Mouse (Mus musculus) left cerebral cortex, adult 9 months (tissue): Measurements from ENCODE around the gene Tfcp2.
A peak's percentile ranks its signal among the peaks of the same experiment; 100 is the strongest.
"Not testable (repeated sequence)": the region's sequence is repeated elsewhere in the genome, so short reads cannot be mapped to it uniquely, and the experiment has no call there.

Experiments used
- DNase-seq, 2 experiments: peaks; one replicate each; pipeline ENCODE4 v3.0.0; 2022; ENCODE audit warnings: low spot score in 2 of 2

Tfcp2 gene

GRCm38 (mm10) chr15:100556378-100556777, 4.6 kb upstream of the Tfcp2 start:
- DNase-seq = no peak

- no peak for DNase-seq
Measured at GRCm38 (mm10) chr15:100555965-100556364, 4.2 kb upstream of the Tfcp2 start.

- no peak for DNase-seq
Measured at GRCm38 (mm10) chr15:100550280-100550679, 1.5 kb downstream of the Tfcp2 start.

GRCm38 (mm10) chr15:100543651-100544030, 8.2 kb downstream of the Tfcp2 start:
- DNase-seq = not testable (repeated sequence)

GRCm38 (mm10) chr15:100542876-100543650, 8.7 kb downstream of the Tfcp2 start:
- not testable (repeated sequence) for DNase-seq

GRCm38 (mm10) chr15:100541426-100541825, 10.4 kb downstream of the Tfcp2 start:
- DNase-seq = no peak

GRCm38 (mm10) chr15:100541001-100541400, 10.8 kb downstream of the Tfcp2 start:
- DNase-seq = not testable (repeated sequence)

GRCm38 (mm10) chr15:100539411-100539810, 12.4 kb downstream of the Tfcp2 start:
- no peak for DNase-seq

- DNase-seq = no peak
Measured at GRCm38 (mm10) chr15:100537913-100538312, 13.9 kb downstream of the Tfcp2 start.

- no peak for DNase-seq
Measured at GRCm38 (mm10) chr15:100527900-100528299, 23.9 kb downstream of the Tfcp2 start.

- no peak for DNase-seq
Measured at GRCm38 (mm10) chr15:100525405-100525804, 26.4 kb downstream of the Tfcp2 start.

- no peak for DNase-seq
Measured at GRCm38 (mm10) chr15:100520306-100520705, 31.5 kb downstream of the Tfcp2 start.

GRCm38 (mm10) chr15:100515121-100515520, 36.7 kb downstream of the Tfcp2 start:
- DNase-seq = no peak

GRCm38 (mm10) chr15:100513387-100513786, 38.4 kb downstream of the Tfcp2 start:
- DNase-seq = no peak

- no peak for DNase-seq
Measured at GRCm38 (mm10) chr15:100510072-100510471, 41.7 kb downstream of the Tfcp2 start.

GRCm38 (mm10) chr15:100508454-100509167, 43.2 kb downstream of the Tfcp2 start:
- DNase-seq = no peak

GRCm38 (mm10) chr15:100499506-100499905, 52.3 kb downstream of the Tfcp2 start:
- not testable (repeated sequence) for DNase-seq

GRCm38 (mm10) chr15:100495102-100495501, 56.7 kb downstream of the Tfcp2 start, which contains the start of gene Csrnp2:
Gene Csrnp2, minus strand, starts transcription at chr15:100495488.
- DNase-seq = peak; percentile 73 to 92

- DNase-seq = peak in 1 of 2 experiments; percentile 44
Measured at GRCm38 (mm10) chr15:100494647-100495046, 57.2 kb downstream of the Tfcp2 start.

GRCm38 (mm10) chr15:100491966-100492365, 59.8 kb downstream of the Tfcp2 start:
- no peak for DNase-seq

GRCm38 (mm10) chr15:100489263-100489662, 62.5 kb downstream of the Tfcp2 start:
- no peak for DNase-seq

- DNase-seq = not testable (repeated sequence)
Measured at GRCm38 (mm10) chr15:100488297-100488696, 63.5 kb downstream of the Tfcp2 start.

- DNase-seq = no peak
Measured at GRCm38 (mm10) chr15:100487050-100487449, 64.8 kb downstream of the Tfcp2 start.
